Mouse (Mus musculus) lung, embryonic 16.5 days (tissue): ENCODE data around the gene Proser1. TPM values are rescaled to one million over a fixed set of nuclear protein-coding genes. Genes with fewer than 3 reads are reported as not detected.

ENCODE experiments used
- ATAC-seq: fragments of 200-750 bp; cut with Nextera tagmentation; 2 replicates; pipeline ENCODE4 v1.8.0; 2017; ENCODE audit warnings: low read depth, mild to moderate bottlenecking, moderate library complexity
- H3K27ac ChIP-seq: fragments of 300-500 bp; sonication (generic); 2 replicates; pipeline ENCODE4 v1.5.1; 2014; ENCODE audit warnings: mild to moderate bottlenecking, control low read depth, low read length
- H3K27me3 ChIP-seq: fragments of 300-500 bp; sonication (generic); 2 replicates; pipeline ENCODE4 v1.6.1; 2014; ENCODE audit warnings: low read depth, low read length, mixed read lengths; ENCODE audit not compliant: control insufficient read depth, insufficient read depth
- H3K36me3 ChIP-seq: fragments of 300-500 bp; sonication (generic); 2 replicates; pipeline ENCODE4 v1.6.1; 2014; ENCODE audit warnings: low read length; ENCODE audit not compliant: control insufficient read depth, insufficient read depth
- H3K4me1 ChIP-seq: fragments of 300-500 bp; sonication (generic); replicated peaks from 2 replicates; pipeline ENCODE4 v1.6.1; 2014; ENCODE audit warnings: low read length, mixed read lengths; ENCODE audit not compliant: control insufficient read depth, insufficient read depth
- H3K4me2 ChIP-seq: fragments of 300-500 bp; sonication (generic); 2 replicates; pipeline ENCODE4 v1.6.1; 2014; ENCODE audit warnings: low read depth, low read length, control low read depth
- H3K4me3 ChIP-seq: fragments of 300-500 bp; sonication (generic); 2 replicates; pipeline ENCODE4 v1.5.1; 2014; ENCODE audit warnings: mild to moderate bottlenecking, low read length, control low read depth
- H3K9ac ChIP-seq: fragments of 300-500 bp; sonication (generic); 2 replicates; pipeline ENCODE4 v1.6.1; 2014; ENCODE audit warnings: low read length, control low read depth
- H3K9me3 ChIP-seq: fragments of 300-500 bp; sonication (generic); 2 replicates; pipeline ENCODE4 v1.6.1; 2016; ENCODE audit warnings: low read length; ENCODE audit not compliant: control insufficient read depth
- WGBS: fragments of 180-500 bp; shearing (Covaris S2); extraction: QIAGEN DNeasy Blood & Tissue Kit; methylation state at CpG from one replicate; pipeline ENCODE4 v1.1.7; 2014; 5-methylcytosine and 5-hydroxymethylcytosine counted together
- polyA plus RNA-seq: library from polyadenylated mRNA; unstranded; fragments of >200 nt; fragmentation: Nextera tagmentation; extraction: Ambion mirVana; gene quantifications from 2 replicates; pipeline ENCODE4 v1.2.1, GENCODE M21; 2015

Gene Proser1
- polyA plus RNA-seq, 1 experiment from 2014 or later, result 17.1 TPM

DNA sequence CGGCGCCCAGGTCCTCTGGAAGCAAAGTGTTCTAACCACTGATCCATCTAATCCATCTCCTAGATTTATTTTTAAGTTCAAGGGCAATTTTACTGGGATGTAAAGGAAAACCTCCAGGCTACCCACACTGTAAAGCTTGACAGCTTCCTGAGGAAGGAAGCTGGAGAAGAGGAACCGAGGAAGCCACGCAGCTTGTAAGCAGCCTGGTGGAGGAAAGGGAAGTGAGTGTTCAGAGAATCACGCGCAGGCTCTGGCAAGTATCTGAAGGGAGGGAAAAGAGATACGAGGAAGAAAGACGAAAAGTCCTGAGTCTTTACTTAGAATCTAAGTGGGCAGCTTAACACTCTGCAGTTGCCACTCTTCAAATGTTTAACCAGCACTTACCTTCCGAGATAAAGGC lies 3.4 kb upstream of the Proser1 start:
- Histone ChIP-seq H3K36me3 (peaks cover 23% of the 10 kb centered on the region), H3K4me2 (no peak overlapping the region), H3K4me1 (peaks cover 18% of the 10 kb centered on the region), H3K27ac (no peak overlapping the region; the same call in 1 of the 2 replicates), H3K4me3 (no peak overlapping the region), H3K9me3 (no peaks in the 10 kb centered on the region), H3K27me3 (no peaks in the 10 kb centered on the region), H3K9ac (no peak overlapping the region)
- no peak for ATAC-seq
- WGBS, result 52% methylated on average over 9 of the region's 9 CpGs

DNA sequence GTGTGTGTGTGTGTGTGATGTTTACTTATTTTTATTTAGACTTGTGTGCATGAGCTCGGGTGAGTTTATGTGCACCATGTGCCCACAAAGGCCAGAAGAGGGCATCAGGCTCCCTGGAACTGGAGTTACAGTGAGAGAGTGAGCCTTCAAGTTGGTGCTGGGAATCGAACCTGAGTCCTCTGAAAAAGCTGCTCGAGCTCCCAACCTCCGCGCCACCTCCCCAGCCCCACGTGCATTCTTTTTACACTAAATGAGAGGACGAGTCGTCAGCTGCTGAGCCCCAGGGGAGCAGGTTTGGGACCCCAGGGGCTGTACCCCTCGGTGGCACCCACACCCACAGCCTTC lies 793 bp upstream of the Proser1 start:
- no peaks in the 10 kb centered on the region for H3K9me3 ChIP-seq
- peak overlapping the region; percentile 93 for H3K9ac ChIP-seq
- peaks cover 27% of the 10 kb centered on the region for H3K4me1 ChIP-seq
- ATAC-seq, result no peak
- peak overlapping the region; percentile 62 for H3K4me2 ChIP-seq
- peak overlapping the region; percentile 88 for H3K27ac ChIP-seq
- H3K27me3 ChIP-seq, result no peaks in the 10 kb centered on the region
- peak overlapping the region; percentile 99 for H3K4me3 ChIP-seq
- 3% methylated on average over 9 of the region's 9 CpGs for WGBS
- peaks cover 13% of the 10 kb centered on the region for H3K36me3 ChIP-seq

DNA sequence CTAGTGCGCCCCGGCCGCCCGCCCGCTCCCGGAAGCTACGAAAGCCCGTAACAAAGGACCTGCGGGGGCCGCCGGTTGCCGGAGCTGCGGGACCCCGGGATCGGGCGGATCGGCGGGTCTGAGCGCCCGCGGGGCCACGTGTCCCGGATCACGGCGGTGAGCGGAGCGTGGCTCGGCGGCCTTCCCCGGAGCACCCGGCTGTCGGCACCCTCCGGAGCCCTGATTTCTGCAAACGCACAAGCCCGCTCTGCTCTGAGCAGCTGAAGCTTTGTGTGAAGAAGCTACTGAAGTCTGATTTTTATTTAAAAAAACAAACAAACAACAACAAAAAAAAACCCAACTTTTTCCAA lies 274 bp downstream of the Proser1 start:
- Histone ChIP-seq H3K4me2 (peak overlapping the region; percentile 71), H3K27ac (peak overlapping the region; percentile 56), H3K4me1 (peaks cover 27% of the 10 kb centered on the region), H3K4me3 (peak overlapping the region; percentile 99), H3K27me3 (no peaks in the 10 kb centered on the region), H3K36me3 (peaks cover 6% of the 10 kb centered on the region; the same call in 1 of the 2 replicates), H3K9me3 (no peaks in the 10 kb centered on the region), H3K9ac (peak overlapping the region; percentile 80)
- WGBS, result under 1% methylated on average over 35 of the region's 35 CpGs
- ATAC-seq, result peak; percentile 37

DNA sequence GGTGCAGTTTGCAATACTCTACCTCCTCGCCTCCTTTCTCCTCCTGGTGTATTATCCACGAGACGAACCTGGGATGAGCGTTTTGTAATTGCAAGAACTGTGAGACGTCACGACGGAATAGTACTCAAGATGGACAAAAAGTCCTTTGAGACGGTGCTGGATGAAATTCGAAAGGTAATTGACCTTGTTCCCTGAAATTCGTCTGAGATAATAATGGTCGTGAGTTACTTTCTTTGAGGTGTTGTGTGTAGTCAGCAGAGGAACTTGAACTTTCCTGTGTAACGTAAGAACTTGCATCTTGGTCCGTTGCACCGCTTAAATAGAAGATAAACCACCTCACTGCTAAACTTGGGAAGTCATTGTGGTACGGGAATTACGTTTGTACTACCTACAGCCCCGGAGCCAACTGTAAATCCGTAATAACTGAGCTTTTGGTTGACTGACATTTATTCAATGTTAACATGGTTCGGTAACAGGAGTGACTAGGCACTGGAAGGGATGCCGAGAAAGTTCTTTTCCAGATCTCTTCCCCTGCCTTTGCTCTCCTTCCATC lies 756 bp downstream of the Proser1 start:
- H3K9ac ChIP-seq, result peak overlapping the region; percentile 80
- H3K27ac ChIP-seq, result no peak overlapping the region
- H3K4me1 ChIP-seq, result peaks cover 27% of the 10 kb centered on the region
- peaks cover 5% of the 10 kb centered on the region; the same call in 1 of the 2 replicates for H3K36me3 ChIP-seq
- peak overlapping the region; percentile 71 for H3K4me2 ChIP-seq
- under 1% methylated on average over 20 of the region's 20 CpGs for WGBS
- no peak for ATAC-seq
- H3K9me3 ChIP-seq, result no peaks in the 10 kb centered on the region
- no peaks in the 10 kb centered on the region for H3K27me3 ChIP-seq
- peak overlapping the region; percentile 99 for H3K4me3 ChIP-seq

DNA sequence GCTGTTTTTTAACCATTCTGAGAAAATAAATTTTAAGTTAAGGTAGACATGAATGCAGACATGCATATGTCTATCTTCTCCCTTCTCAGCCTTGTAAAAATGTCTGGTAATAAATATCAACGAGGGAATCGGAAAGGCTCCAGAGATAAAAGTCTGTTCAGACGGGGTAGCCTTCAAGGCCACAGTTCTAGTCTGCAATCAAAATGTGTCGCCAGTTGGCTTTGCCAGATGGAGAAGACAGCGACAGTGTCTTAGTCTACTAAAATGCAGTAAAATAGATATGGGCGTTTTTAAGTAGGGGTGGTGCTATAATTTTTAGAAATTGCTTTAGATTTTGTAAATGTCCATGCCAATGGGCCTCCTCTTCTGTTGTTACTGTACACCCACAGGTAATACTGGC lies 1.9 kb downstream of the Proser1 start:
- WGBS, result 31% methylated on average over 6 of the region's 6 CpGs
- H3K9ac ChIP-seq, result peak overlapping the region; percentile 47

DNA sequence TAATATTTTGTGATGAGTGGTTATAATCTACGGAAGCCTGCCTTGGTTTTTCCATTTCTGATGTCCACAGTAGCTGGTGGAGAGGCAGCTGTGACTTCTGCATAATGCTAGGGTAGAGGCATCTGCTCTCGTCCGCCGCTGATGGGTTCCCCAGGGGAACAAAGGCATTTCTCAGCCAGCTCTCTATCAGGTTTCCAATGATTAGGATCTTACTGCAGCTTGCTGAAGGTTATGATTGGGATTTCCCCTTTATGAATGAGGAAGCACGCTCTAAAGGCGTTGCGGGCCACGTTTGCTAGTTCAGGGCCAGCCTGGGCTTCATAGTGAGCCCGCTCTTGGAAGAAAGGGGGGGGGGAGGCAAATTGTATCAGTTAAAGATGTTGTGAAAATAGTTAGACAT lies 3.0 kb downstream of the Proser1 start:
- H3K4me1 ChIP-seq, result peaks cover 18% of the 10 kb centered on the region
- no peaks in the 10 kb centered on the region for H3K9me3 ChIP-seq
- no peak overlapping the region for H3K27ac ChIP-seq
- no peak for ATAC-seq
- 72% methylated on average over 9 of the region's 9 CpGs for WGBS
- H3K36me3 ChIP-seq, result peaks cover 5% of the 10 kb centered on the region; the same call in 1 of the 2 replicates
- no peak overlapping the region for H3K4me3 ChIP-seq
- H3K4me2 ChIP-seq, result no peak overlapping the region
- 0 out of 2 replicates have a peak overlapping the region, but pooled peaks have one; percentile 8 for H3K9ac ChIP-seq
- no peaks in the 10 kb centered on the region for H3K27me3 ChIP-seq

More for the DNA sequence above, 1.9 kb downstream of the Proser1 start:
- H3K36me3 ChIP-seq, result peaks cover 4% of the 10 kb centered on the region; the same call in 1 of the 2 replicates
- H3K4me2 ChIP-seq, result peak overlapping the region; percentile 71
- no peaks in the 10 kb centered on the region for H3K9me3 ChIP-seq
- H3K4me3 ChIP-seq, result peak overlapping the region; percentile 32
- no peak overlapping the region for H3K27ac ChIP-seq
- no peaks in the 10 kb centered on the region for H3K27me3 ChIP-seq
- ATAC-seq, result no peak
- H3K4me1 ChIP-seq, result peaks cover 23% of the 10 kb centered on the region

DNA sequence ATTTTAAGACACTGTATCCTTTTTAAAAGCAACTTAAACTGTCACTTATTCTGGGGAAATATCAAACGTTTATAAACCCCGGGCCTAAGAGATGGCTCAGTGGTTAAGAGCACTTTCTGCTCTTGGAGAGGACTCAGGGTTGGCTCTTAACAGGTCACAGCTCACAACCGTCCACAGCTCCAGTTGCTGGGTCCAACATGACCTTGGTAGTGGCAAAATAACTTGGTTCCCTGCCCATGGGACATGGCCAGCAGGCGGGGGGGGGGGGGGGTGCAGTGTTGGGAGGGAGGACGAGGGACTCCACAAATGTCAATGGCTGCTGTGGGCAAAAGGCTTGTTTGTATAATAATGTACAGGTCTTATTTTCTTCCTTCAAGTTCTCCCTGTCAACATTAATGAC lies 3.9 kb downstream of the Proser1 start:
- Histone ChIP-seq H3K27me3 (no peaks in the 10 kb centered on the region), H3K9ac (no peak overlapping the region), H3K4me1 (peaks cover 14% of the 10 kb centered on the region), H3K4me2 (no peak overlapping the region), H3K9me3 (no peaks in the 10 kb centered on the region), H3K27ac (no peak overlapping the region), H3K36me3 (peaks cover 11% of the 10 kb centered on the region; the same call in 1 of the 2 replicates), H3K4me3 (no peak overlapping the region)
- no peak for ATAC-seq
- 55% methylated on average over 4 of the region's 5 CpGs for WGBS

DNA sequence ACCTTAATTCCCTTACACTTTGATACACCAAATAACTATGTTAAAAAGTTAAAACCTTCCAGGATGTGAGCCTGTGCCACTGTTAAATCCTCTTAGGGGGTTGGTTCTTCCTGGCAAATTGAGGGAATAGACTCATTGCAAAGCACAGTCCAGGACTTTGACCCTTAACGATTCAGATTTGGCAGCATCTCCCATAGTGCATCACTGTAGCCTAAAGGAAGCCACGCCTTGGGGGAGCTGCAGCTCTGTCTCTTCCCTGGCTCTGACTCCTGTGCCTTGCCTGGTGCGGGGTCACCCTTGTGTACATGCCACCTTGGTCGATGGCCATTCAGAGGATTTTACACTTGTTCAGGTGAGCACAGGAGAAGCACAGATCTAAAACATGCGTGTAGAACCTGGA lies 6.2 kb downstream of the Proser1 start:
- Histone ChIP-seq H3K4me1 (peaks cover 11% of the 10 kb centered on the region), H3K27ac (no peak overlapping the region), H3K4me3 (no peak overlapping the region), H3K36me3 (peaks cover 26% of the 10 kb centered on the region), H3K4me2 (no peak overlapping the region), H3K27me3 (no peaks in the 10 kb centered on the region), H3K9me3 (no peaks in the 10 kb centered on the region), H3K9ac (no peak overlapping the region)
- 85% methylated on average over 5 of the region's 5 CpGs for WGBS
- no peak for ATAC-seq

DNA sequence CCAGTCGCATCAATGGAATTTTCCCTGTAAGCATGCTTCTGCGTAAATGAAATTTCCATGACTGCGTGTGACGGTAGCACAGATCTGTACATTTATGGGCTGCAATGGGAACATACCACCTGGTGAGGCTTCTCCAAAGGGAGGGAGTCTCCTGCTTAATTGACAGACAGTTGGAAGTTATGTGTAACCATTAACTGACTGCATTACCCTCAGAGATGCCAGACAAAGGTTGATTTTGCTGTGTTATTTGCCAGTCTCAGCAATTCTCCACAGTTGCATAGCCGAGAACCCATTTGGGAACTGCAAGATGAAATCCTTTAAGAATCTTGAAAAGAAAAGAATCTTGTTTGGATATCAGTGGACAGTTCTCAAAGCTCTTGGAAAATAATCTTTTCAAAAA lies 8.6 kb downstream of the Proser1 start:
- WGBS, result 91% methylated on average over 5 of the region's 5 CpGs
- no peaks in the 10 kb centered on the region for H3K27me3 ChIP-seq
- no peak overlapping the region for H3K4me3 ChIP-seq

DNA sequence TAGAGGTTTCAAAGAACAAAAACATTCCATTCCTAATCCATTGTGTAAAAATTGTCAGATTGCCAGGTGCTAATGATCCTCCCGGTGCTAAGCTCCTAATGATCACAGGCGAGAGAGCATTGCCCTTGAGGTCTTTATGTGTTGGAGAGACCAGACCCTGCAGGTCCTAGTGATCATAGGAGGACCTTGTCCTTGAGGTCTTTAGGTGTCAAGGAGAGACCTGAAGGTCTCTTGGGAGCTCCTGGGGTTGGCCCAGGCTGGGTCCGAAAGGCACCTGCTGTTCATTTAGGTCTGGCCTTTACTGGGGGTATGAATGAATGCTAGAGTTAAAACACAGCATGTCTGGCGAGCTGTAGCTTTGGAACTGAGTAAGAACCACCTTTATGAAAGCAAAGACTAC lies 10.7 kb downstream of the Proser1 start:
- ATAC-seq, result no peak
- Histone ChIP-seq H3K27ac (no peak overlapping the region), H3K27me3 (no peaks in the 10 kb centered on the region), H3K4me2 (no peak overlapping the region), H3K9ac (no peak overlapping the region), H3K4me3 (no peak overlapping the region), H3K36me3 (peaks cover 57% of the 10 kb centered on the region), H3K9me3 (no peaks in the 10 kb centered on the region), H3K4me1 (no peaks in the 10 kb centered on the region)
- whole genome bisulfite sequencing, result 75% methylated on average over 4 of the region's 4 CpGs

More for the DNA sequence above, 8.6 kb downstream of the Proser1 start:
- H3K27ac ChIP-seq, result no peak overlapping the region
- no peak overlapping the region for H3K4me2 ChIP-seq
- peaks cover 38% of the 10 kb centered on the region for H3K36me3 ChIP-seq
- no peaks in the 10 kb centered on the region for H3K9me3 ChIP-seq
- no peak overlapping the region for H3K9ac ChIP-seq
- ATAC-seq, result no peak
- H3K4me1 ChIP-seq, result no peaks in the 10 kb centered on the region; the same call in 1 of the 2 replicates
